Mouse (Mus musculus): ENCODE results near the gene Csk. TPM values are rescaled to one million over a fixed set of nuclear protein-coding genes. Genes with fewer than 3 reads are reported as not detected.

Gene Csk
- total RNA-seq, 2 experiments from 2014 or later, result 8.5 to 9.5 TPM

GRCm38 (mm10) chr9:57659774-57660173, 6.3 kb upstream of the Csk start:
- DNase-seq, result peak; percentile 65 to 70
- intact Hi-C loops (cut with DNase I), result loop anchor here (2.0 to 5.0 kb wide), 2 partner anchors 85 to 172 kb away; no protein-coding TSS in a partner anchor

- intact Hi-C loops (cut with DNase I), result loop anchor here (5.0 kb wide), 1 partner anchor 172 kb away; no protein-coding TSS in a partner anchor
- DNase-seq, result no peak
Measured at GRCm38 (mm10) chr9:57658970-57659369, 5.5 kb upstream of the Csk start.

DNA sequence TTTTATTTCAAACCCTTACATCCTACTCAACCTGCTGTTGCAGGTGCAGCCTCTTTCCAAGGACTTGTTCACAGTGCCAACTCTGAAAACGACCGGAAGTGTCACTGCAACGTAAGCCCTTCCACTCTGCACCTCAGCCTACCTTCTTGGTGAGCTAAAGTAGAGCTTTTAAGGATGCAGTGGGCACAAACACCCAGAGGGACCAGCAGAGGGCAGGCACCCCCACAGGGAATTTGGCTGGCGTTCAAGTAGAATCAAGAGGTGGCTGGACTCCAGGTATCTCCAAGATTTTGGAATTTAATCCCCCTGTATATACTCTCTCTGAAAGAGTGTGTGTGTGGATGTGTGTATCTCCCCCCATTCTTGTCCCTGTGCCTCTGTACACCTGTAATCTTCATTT, 4.4 kb upstream of the Csk start:
- intact Hi-C loops (cut with DNase I), result loop anchor here (5.0 kb wide), 1 partner anchor 171 kb away; no protein-coding TSS in a partner anchor

DNA sequence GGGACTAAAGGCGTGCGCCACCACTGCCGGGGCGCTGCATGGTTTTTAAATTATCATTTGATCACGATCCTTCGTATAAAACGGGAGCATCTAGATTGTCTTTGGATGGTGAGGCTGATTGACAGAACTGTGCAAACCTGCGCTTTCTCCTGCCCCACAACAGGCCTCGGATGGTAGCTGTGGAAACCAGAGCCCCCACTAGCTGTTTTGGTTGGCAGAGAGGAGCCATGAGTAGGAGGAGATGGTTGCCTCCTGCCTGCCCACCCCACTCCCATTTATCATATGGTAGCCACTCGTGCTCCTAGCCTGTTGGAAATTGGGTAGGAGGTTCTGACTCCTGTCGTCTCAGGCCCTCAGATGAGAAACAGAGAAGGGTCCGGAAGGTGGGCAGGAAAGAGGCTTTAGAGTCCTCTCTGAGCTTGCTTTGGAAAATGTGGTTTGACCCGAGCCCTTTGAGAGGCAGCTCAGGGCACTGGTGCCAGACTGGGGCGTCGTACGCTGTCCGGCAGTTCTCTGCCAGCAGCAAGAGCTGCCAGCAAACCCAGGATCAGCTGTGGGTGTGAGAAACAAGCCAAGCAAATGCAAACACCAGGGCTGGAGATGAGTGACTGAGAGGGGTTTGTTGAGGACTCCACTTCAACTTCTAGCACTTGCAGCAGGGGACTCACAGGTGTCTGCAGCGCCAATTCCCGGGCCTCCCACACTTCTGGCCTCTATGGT, 3.4 kb upstream of the Csk start:
- intact Hi-C loops (cut with DNase I), result loop anchor here (5.0 kb wide), 1 partner anchor 169 kb away; no protein-coding TSS in a partner anchor
- DNase-seq, result no peak

More for the DNA sequence above, 4.4 kb upstream of the Csk start:
- DNase-seq, result no peak

DNA sequence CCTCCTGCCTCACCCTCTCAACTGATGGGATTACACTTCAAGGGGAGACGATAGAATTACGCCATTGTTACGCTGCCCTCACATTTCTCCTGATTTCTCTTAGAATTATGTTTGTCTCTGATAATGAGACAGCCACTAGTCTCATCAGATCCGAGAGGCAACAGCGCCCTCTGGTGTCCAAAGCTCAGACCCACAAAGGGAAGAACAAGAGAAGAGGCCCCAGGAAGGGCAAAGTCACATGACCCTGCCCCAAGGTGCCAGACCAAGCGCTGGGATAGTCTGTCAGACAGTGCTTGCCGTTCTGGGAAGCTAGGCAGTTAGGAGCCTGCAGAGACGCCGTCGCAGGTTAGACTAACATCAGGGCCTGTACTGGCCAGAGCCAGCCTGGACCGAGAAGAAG, 2.3 kb upstream of the Csk start:
- intact Hi-C loops (cut with DNase I), result loop anchor here (1.0 to 5.0 kb wide), 2 partner anchors 26 to 168 kb away; no protein-coding TSS in a partner anchor
- DNase-seq, result peak; percentile 92 to 93

DNA sequence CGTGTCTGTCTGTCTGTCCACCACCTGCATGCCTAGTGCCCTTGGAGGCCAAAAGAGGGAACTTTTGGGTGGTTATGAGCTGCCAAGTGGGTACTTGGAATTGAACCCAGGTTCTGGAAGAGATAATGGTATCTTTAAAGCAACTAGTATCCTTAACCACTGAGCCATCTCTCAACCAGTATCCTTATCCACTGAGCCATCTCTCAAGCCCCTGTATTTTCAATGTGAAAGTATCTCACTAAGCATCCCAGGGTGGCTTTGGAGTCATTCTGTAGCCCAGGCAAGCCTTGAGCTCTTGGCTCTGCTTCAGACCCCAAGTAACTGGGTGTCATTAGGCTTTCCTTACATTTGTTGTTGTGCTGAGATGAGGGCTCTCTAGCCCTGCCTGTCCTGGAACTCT, 1.5 kb upstream of the Csk start:
- DNase-seq, result no peak
- intact Hi-C loops (cut with DNase I), result loop anchor here (1.0 to 5.0 kb wide), 3 partner anchors 26 to 168 kb away; no protein-coding TSS in a partner anchor

- intact Hi-C loops (cut with DNase I), result loop anchor here (2.0 to 5.0 kb wide), 2 partner anchors 111 to 722 kb away; no protein-coding TSS in a partner anchor
- no peak for DNase-seq
Measured at GRCm38 (mm10) chr9:57652855-57653254, 576 bp downstream of the Csk start.

GRCm38 (mm10) chr9:57652351-57652750, 1.1 kb downstream of the Csk start:
- intact Hi-C loops (cut with DNase I), result loop anchor here (2.0 to 5.0 kb wide), 2 partner anchors 110 to 722 kb away; no protein-coding TSS in a partner anchor
- no peak for DNase-seq

DNA sequence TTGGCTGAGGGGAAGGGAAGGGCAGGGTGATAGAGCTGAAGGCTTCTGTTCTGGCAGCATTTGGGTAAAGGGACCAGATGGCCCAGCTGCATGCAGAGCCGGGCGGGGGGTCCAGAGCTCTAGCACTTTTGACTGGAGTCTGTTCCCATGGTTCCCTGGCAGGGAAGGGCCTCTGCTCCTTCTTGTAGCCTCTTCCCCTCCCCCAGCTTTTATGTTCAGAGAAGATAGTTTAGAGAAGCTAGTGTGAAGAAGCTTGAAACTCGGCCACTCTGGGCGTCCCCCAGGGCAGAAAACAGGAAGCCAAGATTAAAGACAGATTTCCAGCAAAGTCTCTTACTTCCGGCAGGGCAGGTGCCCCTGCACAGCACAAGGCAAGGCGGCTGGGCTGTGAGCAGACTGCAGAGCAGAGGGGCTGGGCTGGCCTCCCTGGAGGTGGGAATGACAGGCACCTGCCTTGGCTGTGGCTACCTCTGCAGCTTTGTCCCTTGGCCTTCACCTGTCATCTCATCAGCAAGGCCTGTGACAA, 2.6 kb downstream of the Csk start:
- intact Hi-C loops (cut with DNase I), result loop anchor here (5.0 kb wide), 1 partner anchor 109 kb away; no protein-coding TSS in a partner anchor
- no peak for DNase-seq

DNA sequence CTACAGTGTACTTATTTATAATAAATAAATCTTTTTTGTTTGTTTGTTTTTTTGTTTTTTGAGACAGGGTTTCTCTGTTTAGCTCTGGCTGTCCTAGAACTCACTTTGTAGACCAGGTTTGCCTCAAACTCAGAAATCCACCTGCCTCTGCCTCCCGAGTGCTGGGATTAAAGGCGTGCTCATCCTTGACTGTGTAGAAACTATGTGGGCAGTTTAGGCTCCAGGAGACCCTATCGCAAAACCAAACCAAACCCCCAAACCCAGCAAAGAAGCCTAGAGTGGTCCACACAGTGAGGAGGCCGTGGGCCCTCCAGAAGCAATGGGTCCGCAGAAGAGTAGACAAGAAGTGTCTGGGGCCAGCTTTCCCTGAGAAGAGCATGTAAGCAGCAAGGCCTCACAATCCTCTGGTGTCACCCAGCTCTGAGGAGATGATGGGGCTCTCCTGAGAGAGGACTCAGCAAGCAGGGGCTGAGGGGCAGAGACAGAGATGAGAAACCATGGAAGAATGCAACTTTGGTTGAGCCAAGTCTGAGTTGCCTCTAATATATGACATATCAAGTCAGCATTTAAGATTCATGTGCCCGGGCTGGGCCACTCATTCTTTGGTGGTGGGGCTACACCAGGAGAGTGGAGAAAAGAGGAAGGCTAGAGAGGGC, 3.2 kb downstream of the Csk start:
- intact Hi-C loops (cut with DNase I), result loop anchor here (5.0 kb wide), 1 partner anchor 108 kb away; no protein-coding TSS in a partner anchor
- no peak for DNase-seq

GRCm38 (mm10) chr9:57647286-57648108, 5.9 kb downstream of the Csk start:
- no peak for DNase-seq
- intact Hi-C loops (cut with DNase I), result no loop called here

DNA sequence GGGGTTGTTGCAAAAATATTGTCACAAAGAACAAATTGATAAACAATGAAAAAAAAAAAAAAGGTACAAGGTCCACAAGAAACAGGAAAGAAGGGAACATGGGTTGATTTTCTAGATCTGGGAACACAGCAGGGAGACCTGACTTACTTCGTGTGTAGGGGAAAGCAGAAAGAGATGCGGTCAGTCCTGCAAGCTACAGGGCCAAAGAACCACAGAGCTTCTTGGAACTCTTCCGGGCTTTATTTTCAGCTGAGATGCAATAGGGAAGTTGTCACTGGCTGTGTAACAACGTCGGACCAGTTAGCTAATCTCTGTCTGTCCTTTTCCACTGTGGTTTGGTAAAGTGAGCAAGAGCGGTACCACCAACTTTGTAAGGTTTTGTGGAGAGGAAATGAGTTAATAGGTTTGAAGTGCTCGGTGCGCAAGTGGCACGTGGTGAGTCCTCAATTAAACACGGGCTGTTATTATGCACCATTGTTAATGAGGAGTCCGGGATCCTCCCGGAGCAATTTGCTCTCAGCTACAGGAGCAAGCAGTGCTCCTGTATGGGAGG, 6.8 kb downstream of the Csk start:
- intact Hi-C loops (cut with DNase I), result no loop called here
- DNase-seq, result no peak

DNA sequence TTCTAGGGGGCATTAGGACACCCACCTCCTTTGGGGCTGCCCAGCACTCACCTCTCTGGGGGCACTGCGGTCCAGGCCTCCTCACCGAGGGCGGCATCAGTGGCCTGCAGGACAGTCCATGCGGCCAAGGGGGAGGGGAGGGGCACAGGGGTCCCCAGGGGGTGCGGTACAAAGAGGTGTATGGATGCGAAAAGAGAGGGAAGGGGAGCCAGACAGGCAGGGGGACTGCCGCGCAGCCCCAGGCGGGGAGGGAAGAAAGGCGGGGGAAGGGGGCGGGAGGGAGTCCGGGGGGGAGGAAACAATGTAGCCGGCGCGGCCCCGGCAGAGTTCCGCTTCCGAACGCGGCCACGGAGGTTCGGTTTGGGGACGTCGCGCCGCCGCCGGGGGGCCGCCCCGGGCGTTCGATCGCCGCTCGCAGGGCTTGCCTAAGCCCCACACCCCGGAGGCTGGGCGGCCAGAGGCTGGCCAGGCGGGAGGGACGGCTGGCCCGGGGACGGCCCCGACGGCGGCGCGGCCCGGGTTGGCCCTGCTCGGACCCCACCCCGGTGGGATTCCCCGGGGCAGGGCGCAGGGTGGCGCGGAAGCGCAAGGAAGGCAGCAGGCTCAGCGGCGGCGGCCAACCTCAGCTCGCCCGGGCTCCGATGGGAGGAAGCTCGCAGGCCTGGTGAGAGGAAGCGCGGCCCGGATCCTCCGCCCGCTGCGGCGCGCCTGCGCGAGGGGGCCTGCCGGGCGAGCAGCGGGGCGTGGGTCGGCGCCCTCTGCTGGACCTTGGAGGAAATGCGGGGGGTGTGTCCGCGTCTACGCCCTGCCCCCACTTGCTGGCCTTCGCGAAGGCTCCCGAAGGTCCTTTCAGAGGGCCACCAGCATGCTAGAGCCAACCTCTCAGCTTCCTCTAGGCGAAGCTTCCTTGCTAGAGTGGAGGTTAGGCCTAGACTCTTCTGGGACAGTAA, 8.2 kb downstream of the Csk start:
- intact Hi-C loops (cut with DNase I), result no loop called here

DNA sequence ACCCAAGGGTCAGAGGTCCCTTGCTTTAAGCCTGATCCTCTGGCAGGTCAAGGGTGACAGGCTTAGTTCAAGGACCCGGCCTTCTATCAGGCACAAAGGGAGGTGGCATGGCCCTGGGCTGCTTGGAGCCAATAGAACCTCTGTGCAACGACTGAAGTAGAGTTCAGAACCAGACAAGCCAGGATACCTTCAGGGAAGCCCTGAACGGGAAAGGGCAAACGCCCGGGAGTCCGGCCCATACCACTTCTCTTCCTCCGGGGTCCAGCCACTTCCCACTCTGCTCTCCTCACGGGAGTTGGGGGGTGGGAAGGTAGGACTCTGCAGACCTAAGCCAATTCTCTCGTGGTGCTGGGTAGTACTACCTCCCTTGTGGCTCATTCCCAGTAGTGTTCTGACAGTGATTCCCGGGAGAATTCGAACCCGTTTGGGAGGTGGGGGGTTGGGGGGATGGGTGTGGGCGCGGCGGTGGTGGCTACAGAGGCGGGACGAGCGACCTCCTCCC, 8.9 kb downstream of the Csk start:
- no peak for DNase-seq
- intact Hi-C loops (cut with DNase I), result no loop called here

More for the DNA sequence above, 8.2 kb downstream of the Csk start:
- peak; percentile 90 to 93 for DNase-seq

DNA sequence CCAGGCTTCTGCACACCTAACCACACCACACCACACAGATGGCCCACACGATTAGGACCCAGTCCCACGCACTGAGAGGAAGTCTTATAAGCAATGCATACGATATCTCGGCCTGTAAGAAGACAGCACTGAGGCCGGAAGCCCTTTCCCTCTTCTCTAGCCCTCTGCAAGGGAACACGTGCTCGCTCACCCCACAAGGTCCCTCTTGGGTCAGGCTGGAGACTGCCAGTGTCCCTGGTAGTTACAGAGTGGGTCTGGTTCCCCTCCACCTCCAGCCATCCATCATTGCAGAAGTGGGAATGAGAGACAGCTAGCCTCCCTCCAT, 9.6 kb downstream of the Csk start:
- intact Hi-C loops (cut with DNase I), result no loop called here

GRCm38 (mm10) chr9:57643169-57643855, 10.1 kb downstream of the Csk start:
- intact Hi-C loops (cut with DNase I), result no loop called here
- no peak for DNase-seq

More for the DNA sequence above, 9.6 kb downstream of the Csk start:
- DNase-seq, result no peak

- DNase-seq, result no peak
- intact Hi-C loops (cut with DNase I), result no loop called here
Measured at GRCm38 (mm10) chr9:57641775-57642550, 11.5 kb downstream of the Csk start.

Data from gastrocnemius, postnatal 36 days (tissue).